Mouse (Mus musculus) kidney, postnatal 0 days (tissue): ENCODE results near the gene Pdxdc1. TPM values are rescaled to one million over a fixed set of nuclear protein-coding genes. Genes with fewer than 3 reads are reported as not detected.

Experiments
- ATAC-seq: fragments of 200-750 bp; cut with Nextera tagmentation; replicated peaks from 2 replicates; pipeline ENCODE4 v1.8.0; 2017; ENCODE audit warnings: low read depth, moderate number of reproducible peaks, moderate TSS enrichment, moderate library complexity; ENCODE audit not compliant: low FRiP score
- DNase-seq: peaks from one replicate; pipeline ENCODE4 v3.0.0-alpha.2; 2016; ENCODE audit warnings: low spot score
- H3K27ac ChIP-seq: fragments of 300-500 bp; sonication (generic); 2 replicates; pipeline ENCODE4 v1.5.1; 2014; ENCODE audit warnings: mild to moderate bottlenecking
- H3K27me3 ChIP-seq: fragments of 300-500 bp; sonication (generic); 2 replicates; pipeline ENCODE4 v1.6.1; 2014; ENCODE audit warnings: low read length, mixed read lengths; ENCODE audit not compliant: insufficient read depth
- H3K36me3 ChIP-seq: fragments of 300-500 bp; sonication (generic); 2 replicates; pipeline ENCODE4 v1.6.1; 2014; ENCODE audit warnings: low read length, mixed read lengths; ENCODE audit not compliant: insufficient read depth
- H3K4me1 ChIP-seq: fragments of 300-500 bp; sonication (generic); replicated peaks from 2 replicates; pipeline ENCODE4 v1.6.1; 2014; ENCODE audit warnings: antibody characterized with exemption, low read length, mixed read lengths; ENCODE audit not compliant: insufficient read depth
- H3K4me2 ChIP-seq: fragments of 300-500 bp; sonication (generic); 2 replicates; pipeline ENCODE4 v1.6.1; 2014; ENCODE audit warnings: mild to moderate bottlenecking, low read length, moderate library complexity, mixed read lengths
- H3K4me3 ChIP-seq: fragments of 300-500 bp; sonication (generic); replicated peaks from 2 replicates; pipeline ENCODE4 v1.5.1; 2014; ENCODE audit warnings: low read depth, low read length
- H3K9ac ChIP-seq: fragments of 300-500 bp; sonication (generic); 2 replicates; pipeline ENCODE4 v1.6.1; 2014; ENCODE audit warnings: low read depth, low read length
- H3K9me3 ChIP-seq: fragments of 300-500 bp; sonication (generic); replicated peaks from 2 replicates; pipeline ENCODE4 v1.6.1; 2016; ENCODE audit warnings: low read length, inconsistent platforms, mixed read lengths
- CTCF ChIP-seq: IDR thresholded peaks from 2 replicates; pipeline ENCODE4 v1.5.1; 2016; ENCODE audit warnings: antibody characterized with exemption, low read depth, mild to moderate bottlenecking, moderate library complexity
- WGBS: fragments of 180-500 bp; shearing (Covaris S2); extraction: QIAGEN DNeasy Blood & Tissue Kit; methylation state at CpG from one replicate; pipeline ENCODE4 v1.1.7; 2014; 5-methylcytosine and 5-hydroxymethylcytosine counted together
- polyA plus RNA-seq: library from polyadenylated mRNA; unstranded; fragments of >200 nt; fragmentation: Nextera tagmentation; extraction: Ambion mirVana; gene quantifications from 2 replicates; pipeline ENCODE4 v1.2.1, GENCODE M21; 2015

Gene Pdxdc1
- polyA plus RNA-seq, 1 experiment from 2014 or later: 59.8 TPM

- Histone ChIP-seq H3K27me3 (no peaks in the 10 kb centered on the region), H3K36me3 (peaks cover 20% of the 10 kb centered on the region; the same call in 1 of the 2 replicates), H3K4me1 (no peaks in the 10 kb centered on the region), H3K9ac (no peak overlapping the region), H3K4me3 (no peak overlapping the region), H3K27ac (no peak overlapping the region), H3K9me3 (no peaks in the 10 kb centered on the region), H3K4me2 (no peak overlapping the region)
- TF ChIP-seq CTCF: no peak
- no peak for DNase-seq
- 94% methylated on average over 1 of the region's 1 CpGs for WGBS
- no peak for ATAC-seq
These were observed 56.3 kb downstream of the Pdxdc1 start for GRCm38 (mm10) chr16:13846675-13847074.

DNA sequence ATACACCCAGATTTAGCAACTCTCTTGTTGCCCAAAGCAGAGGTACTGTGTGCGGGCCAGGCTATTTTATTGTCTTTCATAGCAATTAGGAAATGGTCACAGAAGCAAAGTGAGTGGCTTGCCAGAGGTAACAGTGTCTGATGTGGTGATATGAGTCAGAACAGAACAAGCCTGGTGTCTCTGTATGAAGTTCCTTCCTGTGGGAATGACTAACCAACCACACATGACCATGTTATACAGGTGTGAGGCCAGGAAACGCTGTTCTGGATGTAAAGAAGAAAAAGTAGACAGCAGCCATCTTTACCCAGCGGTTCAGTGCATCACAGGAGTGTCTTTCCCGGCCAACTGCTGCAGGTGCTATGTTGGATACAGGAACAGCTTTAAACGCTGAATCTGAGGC lies 57.9 kb downstream of the Pdxdc1 start:
- Histone ChIP-seq H3K36me3 (peaks cover 20% of the 10 kb centered on the region; the same call in 1 of the 2 replicates), H3K9me3 (no peaks in the 10 kb centered on the region), H3K4me2 (no peak overlapping the region), H3K4me3 (no peak overlapping the region), H3K27me3 (no peaks in the 10 kb centered on the region), H3K4me1 (no peaks in the 10 kb centered on the region), H3K9ac (no peak overlapping the region), H3K27ac (no peak overlapping the region)
- no peak for TF ChIP-seq CTCF
- 97% methylated on average over 5 of the region's 5 CpGs for WGBS
- ATAC-seq (no peak), DNase-seq (no peak)

- WGBS: 96% methylated on average over 3 of the region's 3 CpGs
- no peak for ATAC-seq
These were observed 62.0 kb downstream of the Pdxdc1 start for GRCm38 (mm10) chr16:13840956-13841355.

GRCm38 (mm10) chr16:13840056-13840455 lies 62.9 kb downstream of the Pdxdc1 start:
- no peak for DNase-seq
- Histone ChIP-seq H3K36me3 (peaks cover 38% of the 10 kb centered on the region), H3K9ac (no peak overlapping the region), H3K9me3 (no peaks in the 10 kb centered on the region), H3K4me2 (no peak overlapping the region), H3K4me3 (no peak overlapping the region), H3K4me1 (no peaks in the 10 kb centered on the region), H3K27ac (no peak overlapping the region), H3K27me3 (no peaks in the 10 kb centered on the region)
- 89% methylated on average over 7 of the region's 7 CpGs for WGBS
- no peak for TF ChIP-seq CTCF
- ATAC-seq: no peak

More at GRCm38 (mm10) chr16:13840956-13841355, 62.0 kb downstream of the Pdxdc1 start:
- Histone ChIP-seq H3K27me3 (no peaks in the 10 kb centered on the region), H3K36me3 (peaks cover 37% of the 10 kb centered on the region), H3K4me1 (no peaks in the 10 kb centered on the region), H3K4me3 (no peak overlapping the region), H3K27ac (no peak overlapping the region), H3K9me3 (no peaks in the 10 kb centered on the region), H3K9ac (no peak overlapping the region), H3K4me2 (no peak overlapping the region)
- TF ChIP-seq CTCF: no peak
- DNase-seq: no peak

- Histone ChIP-seq H3K9ac (no peak overlapping the region), H3K4me1 (no peaks in the 10 kb centered on the region), H3K36me3 (peaks cover 75% of the 10 kb centered on the region), H3K27me3 (no peaks in the 10 kb centered on the region), H3K9me3 (no peaks in the 10 kb centered on the region), H3K27ac (no peak overlapping the region), H3K4me2 (no peak overlapping the region), H3K4me3 (no peak overlapping the region)
- ATAC-seq (no peak), DNase-seq (no peak)
- WGBS: 97% methylated on average over 5 of the region's 5 CpGs
- TF ChIP-seq CTCF: no peak
These were observed 68.5 kb downstream of the Pdxdc1 start for GRCm38 (mm10) chr16:13834382-13834781.

DNA sequence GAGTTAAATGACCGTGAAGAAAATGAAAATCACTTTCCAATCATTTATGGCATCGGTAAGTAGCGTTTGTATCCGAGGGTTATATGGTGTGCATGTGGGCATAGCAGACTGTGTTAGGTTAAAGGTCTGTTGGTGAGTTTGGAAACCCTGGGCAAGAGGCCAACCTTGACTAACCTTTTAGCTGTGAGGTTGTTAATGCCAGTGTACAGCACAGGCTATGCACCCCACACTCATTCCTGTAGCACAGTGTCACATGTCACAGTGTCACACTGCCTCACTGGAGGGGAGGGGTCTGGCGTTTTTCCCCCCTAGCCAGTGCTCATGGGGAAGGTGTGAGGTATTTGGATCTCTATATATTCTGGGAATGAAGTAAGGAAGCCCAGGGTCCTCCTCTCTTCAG lies 71.3 kb downstream of the Pdxdc1 start:
- Histone ChIP-seq H3K27me3 (no peaks in the 10 kb centered on the region), H3K36me3 (peaks cover 72% of the 10 kb centered on the region; the same call in 1 of the 2 replicates), H3K9ac (no peak overlapping the region), H3K4me3 (no peak overlapping the region), H3K4me2 (no peak overlapping the region), H3K27ac (no peak overlapping the region), H3K4me1 (no peaks in the 10 kb centered on the region), H3K9me3 (no peaks in the 10 kb centered on the region)
- DNase-seq (no peak), ATAC-seq (no peak)
- TF ChIP-seq CTCF: no peak
- WGBS: 76% methylated on average over 5 of the region's 5 CpGs

DNA sequence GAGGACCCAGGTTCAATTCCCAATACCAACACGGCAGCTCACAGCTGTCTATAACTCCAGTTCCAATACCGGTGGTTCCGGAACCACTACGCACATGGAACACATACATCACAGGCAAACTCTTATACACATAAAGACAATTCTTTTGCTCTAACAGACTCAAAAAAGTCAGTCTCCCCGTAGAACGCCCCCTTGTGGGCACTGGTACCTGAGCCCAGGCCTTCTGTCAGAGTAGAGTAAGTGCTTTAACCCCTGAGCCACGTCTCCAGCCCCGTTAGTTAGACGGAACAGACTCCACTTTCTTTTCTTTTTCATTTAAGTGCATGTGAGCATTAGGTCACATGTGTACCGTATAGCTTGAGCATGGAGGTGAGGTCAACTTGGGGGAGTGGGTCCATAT lies 72.5 kb downstream of the Pdxdc1 start:
- DNase-seq: no peak
- Histone ChIP-seq H3K36me3 (peaks cover 62% of the 10 kb centered on the region; the same call in 1 of the 2 replicates), H3K9me3 (no peaks in the 10 kb centered on the region), H3K4me2 (no peak overlapping the region), H3K9ac (no peak overlapping the region), H3K4me3 (no peak overlapping the region), H3K27ac (no peak overlapping the region), H3K27me3 (no peaks in the 10 kb centered on the region), H3K4me1 (no peaks in the 10 kb centered on the region)
- peak; percentile 21; the same call in 1 of the 2 replicates for TF ChIP-seq CTCF
- 93% methylated on average over 10 of the region's 10 CpGs for WGBS
- ATAC-seq: no peak
